Mouse (Mus musculus): Measurements from ENCODE around the gene Ms4a2. TPM values are rescaled to one million over a fixed set of nuclear protein-coding genes. Genes with fewer than 3 reads are reported as not detected.

Ms4a2 gene
- polyA plus RNA-seq, 1 experiment from 2014 or later = not detected

DNA sequence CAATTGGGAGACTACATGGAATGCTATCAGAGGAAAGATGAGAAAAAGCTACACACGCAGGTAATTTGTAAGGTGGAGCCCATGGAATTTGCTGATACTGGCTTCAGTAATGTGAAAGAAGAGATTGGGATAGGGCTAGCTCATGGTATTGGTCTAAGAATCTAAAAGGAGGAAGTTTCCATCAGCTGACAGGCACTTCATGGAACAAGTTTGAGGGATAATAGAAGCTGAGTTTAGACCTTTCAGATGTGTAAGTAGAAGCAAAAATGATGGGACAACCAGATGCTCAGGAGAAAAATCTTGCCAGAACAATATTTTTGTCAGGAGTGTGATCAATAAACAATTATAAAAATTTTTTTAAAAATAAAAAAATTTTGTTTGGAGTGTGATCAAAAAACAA is 10.2 kb upstream of the Ms4a2 start:
- H3K36me3 ChIP-seq (ENCODE audit: control insufficient read depth, insufficient read depth) = no peaks in the 10 kb centered on the region
- H3K27ac ChIP-seq (ENCODE audit: low read length) = no peak overlapping the region
- no peaks in the 10 kb centered on the region for H3K27me3 ChIP-seq (replicated peaks; ENCODE audit: control insufficient read depth, insufficient read depth, low read length)
- no peak for ATAC-seq
- no peaks in the 10 kb centered on the region for H3K9me3 ChIP-seq (ENCODE audit: control insufficient read depth, low read length)
- H3K4me3 ChIP-seq (replicated peaks; ENCODE audit: low read length) = no peak overlapping the region
- H3K4me2 ChIP-seq (ENCODE audit: low read length) = no peak overlapping the region
- H3K4me1 ChIP-seq (replicated peaks; ENCODE audit: control insufficient read depth, insufficient read depth, low read length) = no peaks in the 10 kb centered on the region
- no peak overlapping the region for H3K9ac ChIP-seq (replicated peaks; ENCODE audit: low read depth, low read length)
- WGBS = 81% methylated on average over 1 of the region's 1 CpGs

DNA sequence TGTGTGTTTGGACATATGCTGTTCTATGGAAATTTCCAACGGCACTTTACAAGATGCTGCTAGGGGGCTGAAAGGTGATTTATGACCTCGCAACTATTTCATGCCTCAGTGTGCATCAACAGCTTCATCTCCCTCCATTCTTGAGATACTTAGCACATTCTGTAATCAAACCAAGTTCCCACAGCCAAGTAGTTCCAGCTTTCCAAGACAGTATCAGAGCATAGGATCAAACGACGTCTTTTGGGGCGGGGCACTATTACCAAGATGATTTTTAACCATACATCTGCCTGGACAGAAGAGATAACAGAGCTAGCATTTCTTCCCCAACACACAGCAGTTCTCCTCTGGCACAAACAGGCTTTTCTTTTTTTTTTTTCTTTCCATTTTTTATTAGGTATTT is 1.7 kb upstream of the Ms4a2 start:
- H3K4me2 ChIP-seq (ENCODE audit: low read length) = no peak overlapping the region
- ATAC-seq = no peak
- H3K9ac ChIP-seq (replicated peaks; ENCODE audit: low read depth, low read length) = no peak overlapping the region
- no peaks in the 10 kb centered on the region for H3K36me3 ChIP-seq (ENCODE audit: control insufficient read depth, insufficient read depth)
- H3K9me3 ChIP-seq (ENCODE audit: control insufficient read depth, low read length) = no peaks in the 10 kb centered on the region
- no peaks in the 10 kb centered on the region for H3K27me3 ChIP-seq (replicated peaks; ENCODE audit: control insufficient read depth, insufficient read depth, low read length)
- no peaks in the 10 kb centered on the region for H3K4me1 ChIP-seq (replicated peaks; ENCODE audit: control insufficient read depth, insufficient read depth, low read length)
- no peak overlapping the region for H3K4me3 ChIP-seq (replicated peaks; ENCODE audit: low read length)
- H3K27ac ChIP-seq (ENCODE audit: low read length) = no peak overlapping the region
- 78% methylated on average over 5 of the region's 5 CpGs for WGBS

DNA sequence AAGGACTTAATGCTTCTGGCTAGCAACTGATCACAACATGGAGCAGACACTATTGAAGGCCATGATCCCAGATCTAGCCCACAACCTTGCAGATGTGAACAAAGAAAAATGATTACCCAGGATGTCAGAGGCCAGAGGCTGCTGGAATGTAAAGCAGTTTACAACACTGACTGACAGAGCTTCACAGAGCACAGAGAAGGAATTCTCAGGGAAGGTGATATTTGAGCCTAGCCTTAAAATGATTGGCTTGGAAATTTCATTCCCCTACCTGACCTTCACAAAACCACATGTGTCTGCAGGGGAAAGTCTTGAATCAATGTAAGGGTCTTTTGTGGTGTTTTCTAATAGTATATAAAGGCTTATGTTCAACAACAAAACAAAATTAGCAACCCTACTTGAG is 1.3 kb upstream of the Ms4a2 start:
- no peak for ATAC-seq

DNA sequence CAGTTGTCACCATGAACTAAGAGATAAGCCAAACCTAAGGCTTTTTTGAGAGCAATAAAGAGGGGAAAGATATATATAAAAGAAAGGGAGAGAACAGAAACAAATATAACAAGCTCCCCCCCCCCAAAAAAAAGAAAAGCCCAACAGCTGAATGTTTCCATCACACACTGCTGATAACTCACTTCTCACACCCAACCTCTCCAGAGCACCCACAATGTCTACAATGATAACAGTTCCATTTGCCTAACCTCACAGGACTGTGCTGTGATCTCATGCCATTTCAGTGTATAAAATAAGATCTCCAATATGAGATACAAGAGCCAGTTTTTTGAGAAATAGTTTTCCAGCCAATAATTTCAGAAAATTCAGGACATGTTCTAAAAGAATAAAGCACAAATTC is 5.5 kb downstream of the Ms4a2 start:
- ATAC-seq = no peak
- Histone ChIP-seq H3K4me3 (replicated peaks; ENCODE audit: low read length) (no peak overlapping the region), H3K4me2 (ENCODE audit: low read length) (no peak overlapping the region), H3K36me3 (ENCODE audit: control insufficient read depth, insufficient read depth) (no peaks in the 10 kb centered on the region), H3K9ac (replicated peaks; ENCODE audit: low read depth, low read length) (no peak overlapping the region), H3K27ac (ENCODE audit: low read length) (no peak overlapping the region), H3K9me3 (ENCODE audit: control insufficient read depth, low read length) (no peaks in the 10 kb centered on the region), H3K27me3 (replicated peaks; ENCODE audit: control insufficient read depth, insufficient read depth, low read length) (no peaks in the 10 kb centered on the region), H3K4me1 (replicated peaks; ENCODE audit: control insufficient read depth, insufficient read depth, low read length) (no peaks in the 10 kb centered on the region)

More for the DNA sequence above, 1.3 kb upstream of the Ms4a2 start:
- Histone ChIP-seq H3K4me3 (replicated peaks; ENCODE audit: low read length) (no peak overlapping the region), H3K4me2 (ENCODE audit: low read length) (no peak overlapping the region), H3K27ac (ENCODE audit: low read length) (no peak overlapping the region), H3K9ac (replicated peaks; ENCODE audit: low read depth, low read length) (no peak overlapping the region), H3K9me3 (ENCODE audit: control insufficient read depth, low read length) (no peaks in the 10 kb centered on the region), H3K36me3 (ENCODE audit: control insufficient read depth, insufficient read depth) (no peaks in the 10 kb centered on the region), H3K27me3 (replicated peaks; ENCODE audit: control insufficient read depth, insufficient read depth, low read length) (no peaks in the 10 kb centered on the region), H3K4me1 (replicated peaks; ENCODE audit: control insufficient read depth, insufficient read depth, low read length) (no peaks in the 10 kb centered on the region)

DNA sequence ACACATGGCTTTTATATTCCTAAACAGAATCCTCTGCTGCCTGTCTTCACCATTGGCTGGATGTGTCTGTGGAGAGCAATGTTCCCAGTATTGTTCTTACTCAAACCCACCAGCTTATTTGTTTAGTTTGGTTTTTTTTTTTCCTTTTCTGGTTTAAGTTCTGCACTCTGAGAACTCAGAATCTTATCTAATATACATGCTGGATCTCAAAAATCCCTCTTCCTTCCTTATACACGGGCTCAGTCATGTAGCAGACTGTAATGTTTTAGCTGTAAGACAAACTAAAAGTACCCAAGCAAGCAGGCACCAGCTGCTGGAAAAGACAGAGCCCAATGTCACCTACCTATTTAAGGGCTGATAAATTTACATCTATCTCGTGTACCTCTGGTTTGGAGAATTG is 8.7 kb downstream of the Ms4a2 start:
- no peaks in the 10 kb centered on the region for H3K4me1 ChIP-seq (replicated peaks; ENCODE audit: control insufficient read depth, insufficient read depth, low read length)
- H3K36me3 ChIP-seq (ENCODE audit: control insufficient read depth, insufficient read depth) = no peaks in the 10 kb centered on the region
- H3K27me3 ChIP-seq (replicated peaks; ENCODE audit: control insufficient read depth, insufficient read depth, low read length) = no peaks in the 10 kb centered on the region
- WGBS = 83% methylated on average over 2 of the region's 2 CpGs
- ATAC-seq = no peak
- no peak overlapping the region for H3K9ac ChIP-seq (replicated peaks; ENCODE audit: low read depth, low read length)
- no peaks in the 10 kb centered on the region for H3K9me3 ChIP-seq (ENCODE audit: control insufficient read depth, low read length)
- H3K27ac ChIP-seq (ENCODE audit: low read length) = no peak overlapping the region
- H3K4me2 ChIP-seq (ENCODE audit: low read length) = no peak overlapping the region
- H3K4me3 ChIP-seq (replicated peaks; ENCODE audit: low read length) = no peak overlapping the region

DNA sequence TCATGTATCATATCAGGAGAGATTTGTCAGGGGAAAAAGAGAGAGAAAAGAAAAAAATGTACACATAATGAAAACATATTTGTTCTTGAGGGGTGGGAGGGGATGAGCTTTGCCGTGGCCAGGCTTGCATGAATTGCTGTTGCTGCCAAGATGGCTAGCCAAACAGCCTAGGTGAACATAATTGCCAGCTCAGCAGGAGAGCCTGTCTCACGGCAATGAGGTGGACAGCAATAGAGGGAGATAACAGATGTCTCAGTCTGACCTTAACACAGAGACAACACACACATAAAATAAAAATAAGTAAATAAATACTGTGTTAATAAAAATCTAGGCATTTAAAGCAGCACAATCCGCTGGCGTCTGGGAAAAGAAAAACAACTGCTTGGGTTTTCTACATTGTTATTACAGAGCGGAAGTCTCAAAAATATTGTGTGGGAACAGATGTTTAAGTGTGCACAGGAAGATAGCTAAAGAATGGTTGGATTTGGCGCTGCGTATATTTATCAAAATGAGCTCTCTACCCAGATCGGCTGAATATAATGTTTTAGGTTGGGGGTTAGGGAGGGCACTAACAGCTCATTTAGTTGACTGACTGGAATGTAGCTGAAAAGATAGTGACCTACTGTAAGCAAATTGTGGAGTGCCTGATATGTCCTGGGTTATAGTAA is 9.6 kb downstream of the Ms4a2 start:
- ATAC-seq = no peak
- no peak overlapping the region for H3K9ac ChIP-seq (replicated peaks; ENCODE audit: low read depth, low read length)
- 72% methylated on average over 8 of the region's 8 CpGs for WGBS

DNA sequence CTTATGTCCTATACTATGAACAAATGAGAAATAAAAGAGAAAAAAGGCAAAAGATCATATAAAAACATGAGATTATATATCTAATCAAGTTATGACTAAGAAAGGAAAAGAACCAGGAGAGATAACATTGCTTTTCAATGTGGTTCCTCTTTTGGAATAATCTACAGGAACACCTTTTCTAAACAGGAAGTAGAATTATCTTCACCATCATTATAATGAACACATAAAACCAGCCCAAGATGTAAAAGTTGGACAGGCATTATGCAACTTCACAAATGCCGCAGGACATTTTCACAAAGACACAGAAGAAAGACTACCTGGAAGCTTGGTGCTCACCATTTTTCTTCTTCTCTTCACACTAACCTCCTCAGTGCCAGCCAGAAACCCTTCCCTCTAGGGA is 10.4 kb downstream of the Ms4a2 start:
- ATAC-seq = no peak

More for the DNA sequence above, 9.6 kb downstream of the Ms4a2 start:
- H3K4me2 ChIP-seq (ENCODE audit: low read length) = no peak overlapping the region
- no peak overlapping the region for H3K4me3 ChIP-seq (replicated peaks; ENCODE audit: low read length)
- no peaks in the 10 kb centered on the region for H3K27me3 ChIP-seq (replicated peaks; ENCODE audit: control insufficient read depth, insufficient read depth, low read length)
- no peaks in the 10 kb centered on the region for H3K36me3 ChIP-seq (ENCODE audit: control insufficient read depth, insufficient read depth)
- no peaks in the 10 kb centered on the region for H3K9me3 ChIP-seq (ENCODE audit: control insufficient read depth, low read length)
- no peak overlapping the region for H3K27ac ChIP-seq (ENCODE audit: low read length)
- no peaks in the 10 kb centered on the region for H3K4me1 ChIP-seq (replicated peaks; ENCODE audit: control insufficient read depth, insufficient read depth, low read length)

DNA sequence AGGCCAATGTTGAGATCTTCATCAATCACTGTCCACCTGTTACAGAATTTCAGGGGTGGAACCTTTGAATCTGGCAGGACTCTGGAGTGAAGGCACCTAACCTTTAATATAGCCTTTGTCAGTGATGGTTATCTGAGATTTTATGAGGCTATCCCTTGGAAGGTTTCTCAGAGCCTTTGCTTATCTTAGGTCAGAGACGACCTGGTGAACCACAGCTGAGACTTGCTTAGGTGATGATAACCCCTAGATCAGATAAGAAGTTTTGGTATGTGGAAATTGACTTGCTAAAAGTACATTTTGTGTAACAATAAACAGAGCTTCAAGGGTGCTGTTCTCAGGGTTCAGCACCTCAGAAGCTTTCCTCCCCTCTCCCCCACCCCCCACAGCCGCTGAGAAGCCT is 11.2 kb downstream of the Ms4a2 start:
- H3K36me3 ChIP-seq (ENCODE audit: control insufficient read depth, insufficient read depth) = no peaks in the 10 kb centered on the region
- no peak overlapping the region for H3K9ac ChIP-seq (replicated peaks; ENCODE audit: low read depth, low read length)
- no peaks in the 10 kb centered on the region for H3K4me1 ChIP-seq (replicated peaks; ENCODE audit: control insufficient read depth, insufficient read depth, low read length)
- H3K27me3 ChIP-seq (replicated peaks; ENCODE audit: control insufficient read depth, insufficient read depth, low read length) = no peaks in the 10 kb centered on the region
- H3K9me3 ChIP-seq (ENCODE audit: control insufficient read depth, low read length) = no peaks in the 10 kb centered on the region
- H3K27ac ChIP-seq (ENCODE audit: low read length) = no peak overlapping the region
- no peak for ATAC-seq
- H3K4me2 ChIP-seq (ENCODE audit: low read length) = no peak overlapping the region
- 64% methylated on average over 2 of the region's 2 CpGs for WGBS
- no peak overlapping the region for H3K4me3 ChIP-seq (replicated peaks; ENCODE audit: low read length)

More for the DNA sequence above, 10.4 kb downstream of the Ms4a2 start:
- no peaks in the 10 kb centered on the region for H3K36me3 ChIP-seq (ENCODE audit: control insufficient read depth, insufficient read depth)
- WGBS = 100% methylated on average over 1 of the region's 1 CpGs
- no peak overlapping the region for H3K4me2 ChIP-seq (ENCODE audit: low read length)
- no peaks in the 10 kb centered on the region for H3K4me1 ChIP-seq (replicated peaks; ENCODE audit: control insufficient read depth, insufficient read depth, low read length)
- H3K27me3 ChIP-seq (replicated peaks; ENCODE audit: control insufficient read depth, insufficient read depth, low read length) = no peaks in the 10 kb centered on the region
- no peaks in the 10 kb centered on the region for H3K9me3 ChIP-seq (ENCODE audit: control insufficient read depth, low read length)
- no peak overlapping the region for H3K27ac ChIP-seq (ENCODE audit: low read length)
- H3K9ac ChIP-seq (replicated peaks; ENCODE audit: low read depth, low read length) = no peak overlapping the region
- no peak overlapping the region for H3K4me3 ChIP-seq (replicated peaks; ENCODE audit: low read length)

DNA sequence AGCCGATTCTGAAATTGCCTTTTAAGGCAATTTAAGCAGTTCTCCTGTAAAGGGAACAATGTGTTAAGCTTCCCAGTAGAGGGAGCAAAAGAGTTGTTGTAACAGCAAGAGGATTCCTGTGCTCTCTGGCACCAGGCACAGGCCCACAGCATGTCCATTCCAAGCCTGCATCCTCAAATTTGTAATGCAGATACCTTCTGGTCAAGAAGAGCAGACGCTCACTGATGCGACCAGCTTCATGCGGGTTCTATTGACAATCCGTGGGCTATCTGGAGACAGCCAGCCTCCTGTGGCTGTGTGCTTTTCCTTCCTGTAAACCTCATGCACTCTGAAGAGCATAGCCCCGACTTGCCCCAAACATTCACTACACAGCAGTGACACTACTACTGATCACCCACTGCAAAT is 12.0 kb downstream of the Ms4a2 start:
- Histone ChIP-seq H3K4me2 (ENCODE audit: low read length) (no peak overlapping the region), H3K9me3 (ENCODE audit: control insufficient read depth, low read length) (no peaks in the 10 kb centered on the region), H3K4me1 (replicated peaks; ENCODE audit: control insufficient read depth, insufficient read depth, low read length) (no peaks in the 10 kb centered on the region), H3K9ac (replicated peaks; ENCODE audit: low read depth, low read length) (no peak overlapping the region), H3K4me3 (replicated peaks; ENCODE audit: low read length) (no peak overlapping the region), H3K36me3 (ENCODE audit: control insufficient read depth, insufficient read depth) (no peaks in the 10 kb centered on the region), H3K27ac (ENCODE audit: low read length) (no peak overlapping the region), H3K27me3 (replicated peaks; ENCODE audit: control insufficient read depth, insufficient read depth, low read length) (no peaks in the 10 kb centered on the region)
- WGBS = 30% methylated on average over 6 of the region's 6 CpGs
- ATAC-seq = peak; percentile 73

DNA sequence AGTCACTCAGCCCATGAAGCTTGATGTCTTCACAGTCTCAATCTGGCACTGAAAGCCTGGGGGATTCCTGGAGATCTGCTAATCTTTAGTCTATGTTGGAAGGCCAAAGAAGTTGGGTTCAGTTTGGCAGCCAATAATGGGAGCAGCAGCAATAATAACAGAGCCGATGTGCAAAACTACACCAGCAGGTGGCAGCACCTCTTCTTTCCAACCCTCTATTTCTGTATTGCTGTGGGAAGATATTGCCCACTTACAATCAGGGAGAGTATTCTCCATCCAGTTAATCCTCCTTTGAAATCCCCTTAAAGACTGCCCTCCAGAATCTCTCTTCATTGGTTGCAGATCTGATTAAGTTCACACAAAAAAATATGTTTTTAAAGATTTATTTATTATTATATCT is 15.3 kb downstream of the Ms4a2 start:
- 14% methylated on average over 1 of the region's 1 CpGs for WGBS
- ATAC-seq = no peak
- H3K27me3 ChIP-seq (replicated peaks; ENCODE audit: control insufficient read depth, insufficient read depth, low read length) = no peaks in the 10 kb centered on the region
- H3K36me3 ChIP-seq (ENCODE audit: control insufficient read depth, insufficient read depth) = no peaks in the 10 kb centered on the region
- H3K9ac ChIP-seq (replicated peaks; ENCODE audit: low read depth, low read length) = no peak overlapping the region
- H3K4me2 ChIP-seq (ENCODE audit: low read length) = no peak overlapping the region
- no peaks in the 10 kb centered on the region for H3K9me3 ChIP-seq (ENCODE audit: control insufficient read depth, low read length)
- no peak overlapping the region for H3K4me3 ChIP-seq (replicated peaks; ENCODE audit: low read length)
- H3K4me1 ChIP-seq (replicated peaks; ENCODE audit: control insufficient read depth, insufficient read depth, low read length) = no peaks in the 10 kb centered on the region
- no peak overlapping the region for H3K27ac ChIP-seq (ENCODE audit: low read length)
